Comparison of ENCODE assay signal across 19 mouse cellular contexts in the genomic region with DNA sequence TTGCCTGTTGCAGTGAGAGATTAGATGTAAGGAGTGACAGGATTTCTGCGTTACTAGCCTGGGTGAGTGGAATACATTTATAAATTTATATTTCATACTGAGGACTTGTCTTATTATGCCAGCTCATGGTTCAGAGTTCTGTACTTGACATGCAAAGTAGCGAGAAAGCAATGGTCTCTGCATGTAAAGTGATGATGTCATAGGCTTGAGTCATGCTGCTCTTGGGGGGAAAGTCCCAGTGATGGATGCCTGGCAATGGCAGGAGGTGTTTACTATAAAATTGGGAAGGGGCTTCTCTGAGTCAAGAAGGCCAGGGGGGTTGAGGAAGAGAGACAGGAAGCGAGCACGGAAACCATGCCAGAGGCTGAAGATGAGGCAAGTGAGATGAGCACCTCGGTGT. TPM values are rescaled to one million over a fixed set of nuclear protein-coding genes. Genes with fewer than 3 reads are reported as not detected.
DNase-seq lines count a peak whose midpoint lies in the region; TF ChIP-seq lines count a peak whose summit lies in the region.
"Had no signal": no experiment of that assay in that cellular context is flagged by ENCODE, and none has a peak within 500 bp of the region (broad histone marks: within the 10 kb centered on the region; RNA-seq: fewer than 3 reads in every experiment).

No protein-coding gene starts in this region.

- no peak for TF ChIP-seq RAD21 in CH12.LX (IDR thresholded peaks at IDR 0.05; ENCODE audit: low read depth, low read length)

- H3K4me2 ChIP-seq in CH12.LX (ENCODE audit: insufficient read depth, low read depth, poor library complexity, severe bottlenecking) = peak overlapping the region; percentile 61

- no peaks in the 10 kb centered on the region for H3K27me3 ChIP-seq in CH12.LX (replicated peaks)

- TF ChIP-seq POLR2A in CH12.LX (IDR thresholded peaks at IDR 0.05; ENCODE audit: low read depth, low read length) = 0 out of 2 replicates have a peak, but pooled peaks have one; percentile 20

- H3K79me2 ChIP-seq in CH12.LX (replicated peaks; ENCODE audit: control insufficient read depth, extremely low read depth, insufficient read depth, poor library complexity, severe bottlenecking) = no peaks in the 10 kb centered on the region

- in situ Hi-C loops in CH12.LX (cut with MboI; ENCODE audit: low pct_ligation_motif_present, low pct_unique_long_range_greater_than_20kb, low sequenced_read_pairs) = no loop called here

- DNase-seq in heart, adult 11 months = peak; percentile 46
- no peak for DNase-seq in heart, adult 9 months (ENCODE audit: low spot score in 2 of 2)
- peak; percentile 83 for DNase-seq in CH12.LX (ENCODE audit: extremely low read depth)
- DNase-seq in left cerebral cortex, adult 18-20 months (ENCODE audit: low spot score in 2 of 2) = no peak
- DNase-seq: adrenal gland, adult 2 months; adrenal gland, adult 8-10 months; adrenal gland, postnatal 10 days; adrenal gland, postnatal 14 days; adrenal gland, postnatal 25 days; adrenal gland, postnatal 36 days; B cell, adult 2 months; cerebellum, adult 11 months; cerebellum, adult 11-12 months; cerebellum, adult 18-20 months; cerebellum, adult 2 months had no signal

- dilution Hi-C loops in CH12.LX (cut with MboI; ENCODE audit: extremely low pct_ligation_motif_present, extremely low pct_unique_long_range_greater_than_20kb, low sequenced_read_pairs) = no loop called here

- TF ChIP-seq EP300 in CH12.LX (IDR thresholded peaks at IDR 0.05; ENCODE audit: low read length) = peak; percentile 80

- peaks cover 10 to 23% of the 10 kb centered on the region in 2 experiments for H3K4me1 ChIP-seq in CH12.LX (ENCODE audit: control insufficient read depth in 1 of 2, insufficient read depth in 2 of 2)

- H3K27ac ChIP-seq in CH12.LX (ENCODE audit: insufficient read depth, low read depth) = no peak overlapping the region

- H3K36me3 ChIP-seq in CH12.LX (replicated peaks in 1 of 2; ENCODE audit: control insufficient read depth in 1 of 2, insufficient read depth in 1 of 2, low read length in 1 of 2) = no peaks in the 10 kb centered on the region
- H3K36me3 ChIP-seq: G1E had no signal

- H3K9me3 ChIP-seq in CH12.LX (replicated peaks; ENCODE audit: low read length) = no peaks in the 10 kb centered on the region
- H3K9me3 ChIP-seq: G1E had no signal

- H3K4me3 ChIP-seq in CH12.LX (replicated peaks in 1 of 3; ENCODE audit: low read depth in 2 of 3, low read length in 2 of 3, poor library complexity in 1 of 3) = no peak overlapping the region

- peak overlapping the region; percentile 52 for H3K9ac ChIP-seq in CH12.LX (ENCODE audit: insufficient read depth, low read depth)

- no peak for TF ChIP-seq CTCF in CH12.LX (conservative IDR thresholded peaks at IDR 0.05 in 1 of 2, IDR thresholded peaks at IDR 0.05 in 1 of 2; ENCODE audit: low read depth in 2 of 2, low read length in 2 of 2)

TF ChIP-seq in CH12.LX, 34 proteins besides CTCF, POLR2A, EP300 and RAD21:
- TF ChIP-seq KAT2A (IDR thresholded peaks at IDR 0.05; ENCODE audit: insufficient replicate concordance, low read length) (no peak), ELF1 (IDR thresholded peaks at IDR 0.05; ENCODE audit: low read depth, low read length) (no peak), RCOR1 (conservative IDR thresholded peaks at IDR 0.05; ENCODE audit: low read depth, low read length) (no peak), SMC3 (IDR thresholded peaks at IDR 0.05; ENCODE audit: low read depth, low read length) (no peak), NRF1 (IDR thresholded peaks at IDR 0.05; ENCODE audit: low read depth, low read length) (0 out of 2 replicates have a peak, but pooled peaks have one; percentile 17), GABPA (IDR thresholded peaks at IDR 0.05; ENCODE audit: insufficient replicate concordance, low read depth, low read length) (no peak), PAX5 (IDR thresholded peaks at IDR 0.05; ENCODE audit: low read length) (no peak), USF1 (IDR thresholded peaks at IDR 0.05; ENCODE audit: low read depth, low read length) (no peak), CHD2 (IDR thresholded peaks at IDR 0.05; ENCODE audit: low read length) (no peak), JUN (IDR thresholded peaks at IDR 0.05; ENCODE audit: insufficient read depth, low read depth, low read length) (peak; percentile 93), ZKSCAN1 (IDR thresholded peaks at IDR 0.05; ENCODE audit: borderline replicate concordance, low read depth, low read length) (no peak), TCF12 (IDR thresholded peaks at IDR 0.05; ENCODE audit: low read depth, low read length) (peak; percentile 50; the same call in 1 of the 2 replicates), ZMIZ1 (IDR thresholded peaks at IDR 0.05; ENCODE audit: low read depth, low read length) (no peak), E2F4 (IDR thresholded peaks at IDR 0.05; ENCODE audit: insufficient replicate concordance, low read depth, low read length) (no peak), MXI1 (IDR thresholded peaks at IDR 0.05; ENCODE audit: low read depth, low read length) (no peak; the same call in 1 of the 2 replicates), USF2 (conservative IDR thresholded peaks at IDR 0.05; ENCODE audit: low read depth, low read length) (no peak), BHLHE40 (IDR thresholded peaks at IDR 0.05; ENCODE audit: low read depth, low read length) (peak; percentile 21; the same call in 1 of the 2 replicates), UBTF (IDR thresholded peaks at IDR 0.05; ENCODE audit: low read depth, low read length) (no peak), MAFK (IDR thresholded peaks at IDR 0.05; ENCODE audit: insufficient replicate concordance, low read length) (peak; percentile 23; the same call in 1 of the 2 replicates), ETS1 (conservative IDR thresholded peaks at IDR 0.05; ENCODE audit: low read depth, low read length) (peak; percentile 86), MAX (IDR thresholded peaks at IDR 0.05; ENCODE audit: low read length) (peak; percentile 27; the same call in 1 of the 2 replicates), POLR2AphosphoS2 (IDR thresholded peaks at IDR 0.05; ENCODE audit: low read depth, low read length) (no peak), HCFC1 (IDR thresholded peaks at IDR 0.05; ENCODE audit: low read depth, low read length) (no peak), CHD1 (IDR thresholded peaks at IDR 0.05; ENCODE audit: low read depth, low read length) (no peak), NELFE (IDR thresholded peaks at IDR 0.05; ENCODE audit: low read depth, low read length) (no peak), JUND (conservative IDR thresholded peaks at IDR 0.05; ENCODE audit: low read depth, low read length) (peak; percentile 94), ZC3H11A (IDR thresholded peaks at IDR 0.05; ENCODE audit: low read depth, low read length) (no peak), MEF2A (IDR thresholded peaks at IDR 0.05; ENCODE audit: borderline replicate concordance, low read depth, low read length) (no peak; the same call in 1 of the 2 replicates), TBP (conservative IDR thresholded peaks at IDR 0.05; ENCODE audit: low read depth, low read length) (no peak), ZNF384 (IDR thresholded peaks at IDR 0.05; ENCODE audit: low read depth, low read length) (peak; percentile 55; the same call in 1 of the 2 replicates), SIN3A (IDR thresholded peaks at IDR 0.05; ENCODE audit: low read length) (no peak), IRF4 (IDR thresholded peaks at IDR 0.05; ENCODE audit: low read depth, low read length) (peak; percentile 42; the same call in 1 of the 2 replicates), MYC (IDR thresholded peaks at IDR 0.05; ENCODE audit: low read depth, low read length) (no peak; the same call in 1 of the 2 replicates), MAZ (IDR thresholded peaks at IDR 0.05; ENCODE audit: low read depth, low read length) (no peak)

RNA-seq across cellular contexts. Expression of a gene that starts 57.8 kb away (rescaled TPM):
- total RNA-seq in CH12.LX (2012; rRNA removed) (not detected in 2 replicates), CH12.LX (2014; rRNA removed) (not detected in 2 replicates)
- polyA plus RNA-seq in CH12.LX (2012; ENCODE audit: insufficient read length, low read depth) = not detected in 2 replicates
- total RNA-seq in left cerebral cortex, adult 18-20 months (2021) = 1 to 10 TPM; 2.8 to 3.1 TPM
- total RNA-seq: MEL had no signal
- polyA plus RNA-seq: activated CD4-positive, CD25-positive, alpha-beta regulatory T cell, adult 4 months; CD4-positive, CD25-positive, alpha-beta regulatory T cell, adult 4 months; G1E had no signal

Comparison
In these comparisons a context has a peak if more than half of its experiments do, and no peak if none do; other contexts are left out.
1. DNase-seq: peak in heart, adult 11 months (single experiment) and CH12.LX (single experiment); none in heart, adult 9 months (0 of 2) and left cerebral cortex, adult 18-20 months (0 of 2).